ENCODE assay signal across 10 mouse cellular contexts in genomic region chr13:95777237-95777636, GRCm38 (mm10).
DNase-seq lines count a peak whose midpoint lies in the region; ATAC-seq and TF ChIP-seq lines count a peak whose summit lies in the region.
"Had no signal": no experiment of that assay in that cellular context is flagged by ENCODE, and none has a peak within 500 bp of the region (broad histone marks: within the 10 kb centered on the region; RNA-seq: fewer than 3 reads in every experiment).

No protein-coding gene starts in this region.

- H3K4me2 ChIP-seq in midbrain, postnatal 0 days (ENCODE audit: low read depth, low read length, poor library complexity, severe bottlenecking) = no peak overlapping the region
- H3K4me2 ChIP-seq: embryonic facial prominence, embryonic 12.5 days had no signal

- H3K27ac ChIP-seq in layer of hippocampus, adult 2 months = peak overlapping the region; percentile 92
- no peak overlapping the region for H3K27ac ChIP-seq in limb, embryonic 10.5 days
- H3K27ac ChIP-seq in midbrain, postnatal 0 days (ENCODE audit: low read depth, low read length) = no peak overlapping the region
- H3K27ac ChIP-seq: embryonic facial prominence, embryonic 12.5 days had no signal

- no peak overlapping the region for H3K4me3 ChIP-seq in layer of hippocampus, adult 2 months
- no peak overlapping the region for H3K4me3 ChIP-seq in limb, embryonic 10.5 days
- H3K4me3 ChIP-seq in midbrain, postnatal 0 days (ENCODE audit: low read depth, low read length) = no peak overlapping the region
- H3K4me3 ChIP-seq: embryonic facial prominence, embryonic 12.5 days; megakaryocyte, embryonic 14.5 days had no signal

- H3K36me3 ChIP-seq in limb, embryonic 10.5 days = no peaks in the 10 kb centered on the region
- no peaks in the 10 kb centered on the region for H3K36me3 ChIP-seq in midbrain, postnatal 0 days (ENCODE audit: insufficient read depth, low read length)
- H3K36me3 ChIP-seq: embryonic facial prominence, embryonic 12.5 days had no signal

- DNase-seq in layer of hippocampus, adult 2 months (ENCODE audit: low spot score in 2 of 2) = peak; percentile 32 to 64
- no peak for DNase-seq in layer of hippocampus, adult 9-10 months (ENCODE audit: low spot score)
- DNase-seq in T-cell, adult 2 months (ENCODE audit: low spot score) = peak; percentile 13
- DNase-seq in limb, embryonic 10.5 days (ENCODE audit: low spot score) = peak; percentile 43
- DNase-seq in midbrain, postnatal 0 days (ENCODE audit: low spot score) = peak; percentile 70
- peak; percentile 49 to 54 for DNase-seq in thymus, postnatal 36 days

- peaks cover 40% of the 10 kb centered on the region for H3K4me1 ChIP-seq in limb, embryonic 10.5 days
- H3K4me1 ChIP-seq in midbrain, postnatal 0 days (ENCODE audit: insufficient read depth, low read length) = no peaks in the 10 kb centered on the region

- peak; percentile 62 for ATAC-seq in common myeloid progenitor, adult 5-6 weeks (replicated peaks; ENCODE audit: low read depth, poor library complexity, severe bottlenecking)
- peak; percentile 50 to 65; a peak in 2 of 4 replicates for ATAC-seq in hematopoietic stem cell, adult 5-6 weeks (replicated peaks in 1 of 2; ENCODE audit: insufficient read depth in 1 of 2, low FRiP score in 2 of 2, low TSS enrichment in 1 of 2, low read depth in 1 of 2, poor library complexity in 2 of 2, severe bottlenecking in 2 of 2)
- no peak for ATAC-seq in midbrain, postnatal 0 days (ENCODE audit: low FRiP score)

- 25% methylated on average over 2 of the region's 2 CpGs for WGBS in limb, embryonic 10.5 days
- WGBS in midbrain, postnatal 0 days = 25% methylated on average over 2 of the region's 2 CpGs

- no peak overlapping the region for H3K9ac ChIP-seq in midbrain, postnatal 0 days (replicated peaks; ENCODE audit: low read length, poor library complexity, severe bottlenecking)
- H3K9ac ChIP-seq: embryonic facial prominence, embryonic 12.5 days had no signal

- no peaks in the 10 kb centered on the region for H3K27me3 ChIP-seq in limb, embryonic 10.5 days (ENCODE audit: low read depth, poor library complexity, severe bottlenecking)
- H3K27me3 ChIP-seq in midbrain, postnatal 0 days (ENCODE audit: insufficient read depth, low read length) = no peaks in the 10 kb centered on the region
- H3K27me3 ChIP-seq: embryonic facial prominence, embryonic 12.5 days had no signal

- no peaks in the 10 kb centered on the region for H3K9me3 ChIP-seq in limb, embryonic 10.5 days (replicated peaks)
- H3K9me3 ChIP-seq in midbrain, postnatal 0 days (ENCODE audit: low read length) = no peaks in the 10 kb centered on the region
- H3K9me3 ChIP-seq: embryonic facial prominence, embryonic 12.5 days; megakaryocyte, embryonic 14.5 days had no signal

- peak; percentile 81 for TF ChIP-seq CTCF in layer of hippocampus, adult 2 months (conservative IDR thresholded peaks at IDR 0.05)
- peak; percentile 72 for TF ChIP-seq CTCF in midbrain, postnatal 0 days (IDR thresholded peaks at IDR 0.05)
